Mouse (Mus musculus) thymus, postnatal 14 days (tissue): Measurements from ENCODE around the gene Gm49395.

Source experiments
- DNase-seq: peaks from one replicate; pipeline ENCODE4 v3.0.0; 2021

The Gm49395 gene

DNA sequence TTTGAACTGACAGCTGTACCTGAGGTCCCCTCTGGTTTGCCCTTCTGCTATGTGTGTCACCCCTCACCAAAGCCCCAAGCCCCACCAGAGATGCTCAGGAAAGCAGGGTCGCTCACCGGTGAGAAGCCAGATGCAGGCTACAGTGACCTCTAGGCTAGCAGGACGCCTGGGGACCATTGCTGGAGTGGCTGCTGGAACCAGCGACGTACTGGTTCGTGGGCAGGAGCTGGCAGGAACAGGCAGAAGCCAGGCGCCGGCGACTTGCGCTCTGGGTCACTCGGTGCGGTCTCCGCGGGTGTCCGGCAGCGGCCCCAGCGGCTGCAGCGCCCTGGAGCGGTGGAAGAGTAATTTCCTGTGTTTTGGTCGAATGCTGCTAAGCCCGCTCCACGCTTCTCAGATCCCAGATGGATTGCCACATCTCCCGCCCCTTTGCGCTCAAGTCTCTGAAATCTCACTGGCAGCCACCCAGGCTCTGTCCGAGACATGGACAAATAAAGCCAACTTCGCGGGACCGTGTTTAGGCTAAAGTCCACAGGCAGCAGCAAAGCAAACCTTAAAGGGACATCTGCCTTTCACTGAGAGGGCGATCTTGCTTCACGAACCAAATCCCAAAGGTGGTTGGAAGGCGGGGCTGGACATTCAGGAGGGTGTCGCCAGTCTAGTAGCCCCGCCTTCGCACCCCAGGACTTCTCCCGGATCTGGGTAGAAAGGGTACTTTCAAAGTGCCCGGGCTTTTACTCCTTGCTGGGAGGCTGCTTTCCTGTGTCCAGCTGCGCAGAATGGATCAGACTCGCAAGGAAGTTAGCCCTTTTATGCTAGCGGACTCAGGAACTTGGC lies at the start of gene Gm49395, which contains the start of gene Itga1:
Gene Gm49395 (minus strand): TSS at position 567 of the 837 bp plus-strand sequence.
Gene Itga1 (minus strand): TSS at position 610 of the 837 bp plus-strand sequence.
- no peak for DNase-seq

DNA sequence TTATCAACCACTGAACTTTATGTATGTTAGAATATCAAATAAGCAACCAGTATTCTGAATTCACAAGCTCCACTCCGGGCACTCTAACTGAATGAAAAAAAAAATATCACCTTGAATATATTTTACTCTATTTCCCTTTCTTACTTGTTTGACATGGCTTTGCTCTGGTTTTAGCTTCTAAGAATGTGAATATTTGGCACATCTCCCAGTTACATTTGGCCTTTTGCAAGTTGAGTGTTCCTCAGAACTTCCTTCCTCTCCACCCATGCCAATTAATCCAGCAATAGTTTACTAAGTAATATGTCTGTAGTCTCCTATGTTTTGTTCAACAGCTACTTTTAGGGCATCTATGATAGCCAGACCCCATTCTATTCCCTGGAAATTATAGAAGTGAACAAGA lies 48.9 kb upstream of the Gm49395 start:
- DNase-seq = no peak

DNA sequence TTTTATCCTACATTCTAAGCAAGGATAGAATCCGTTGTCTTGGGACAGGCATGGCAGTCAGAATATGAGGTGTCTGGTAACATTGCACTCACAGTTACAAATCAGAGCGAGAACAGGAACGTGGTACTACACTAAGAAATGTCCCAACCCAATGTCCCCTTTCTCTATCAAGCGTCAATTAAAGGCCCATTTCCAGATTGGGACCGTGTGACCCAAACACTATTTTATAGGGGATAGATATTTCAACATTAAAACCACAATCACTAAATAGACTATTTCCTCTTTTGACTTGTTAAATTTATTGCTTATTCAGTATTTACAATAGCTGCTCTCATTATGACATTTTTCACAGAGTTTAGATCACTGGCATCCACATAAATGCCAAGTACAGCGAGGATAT lies 48.1 kb upstream of the Gm49395 start:
- no peak for DNase-seq

DNA sequence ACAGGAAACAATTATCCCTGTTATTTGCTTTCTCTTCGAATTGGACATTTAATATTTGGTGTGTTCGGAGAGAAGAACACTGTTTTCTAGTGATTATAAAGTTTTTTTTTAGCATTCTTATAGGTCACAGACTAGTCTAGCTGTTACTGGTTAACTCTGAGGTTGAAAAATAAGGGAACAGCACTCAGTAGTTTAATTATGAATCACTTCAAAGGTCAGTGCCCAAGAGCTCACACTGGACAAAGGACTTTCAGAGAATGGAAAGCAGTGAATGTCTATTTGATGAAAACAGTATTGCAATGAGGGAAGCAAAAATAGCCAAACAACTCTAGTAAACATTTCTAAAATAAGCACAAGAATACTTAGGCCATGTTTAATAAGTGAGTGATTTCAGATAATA lies 41.9 kb upstream of the Gm49395 start:
- no peak for DNase-seq

DNA sequence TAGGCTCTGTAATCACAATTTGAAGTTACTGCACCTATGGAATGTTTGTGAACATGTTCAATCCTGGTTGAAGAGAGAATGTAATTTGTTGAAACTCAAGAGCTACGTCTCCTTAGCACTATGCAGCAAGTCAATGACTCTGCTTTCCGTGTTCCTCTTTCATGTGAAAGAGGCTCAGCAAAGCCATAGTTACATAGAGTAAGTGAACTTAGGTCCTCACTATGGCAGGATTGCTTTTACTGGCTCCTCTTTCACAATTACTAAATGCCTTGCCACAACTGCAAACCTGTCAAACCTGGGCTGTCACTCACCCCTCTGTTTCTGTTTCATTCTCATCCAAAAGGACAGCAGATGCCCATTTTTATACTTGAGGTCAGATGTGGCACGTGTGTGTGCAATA lies 40.3 kb upstream of the Gm49395 start:
- DNase-seq = no peak

DNA sequence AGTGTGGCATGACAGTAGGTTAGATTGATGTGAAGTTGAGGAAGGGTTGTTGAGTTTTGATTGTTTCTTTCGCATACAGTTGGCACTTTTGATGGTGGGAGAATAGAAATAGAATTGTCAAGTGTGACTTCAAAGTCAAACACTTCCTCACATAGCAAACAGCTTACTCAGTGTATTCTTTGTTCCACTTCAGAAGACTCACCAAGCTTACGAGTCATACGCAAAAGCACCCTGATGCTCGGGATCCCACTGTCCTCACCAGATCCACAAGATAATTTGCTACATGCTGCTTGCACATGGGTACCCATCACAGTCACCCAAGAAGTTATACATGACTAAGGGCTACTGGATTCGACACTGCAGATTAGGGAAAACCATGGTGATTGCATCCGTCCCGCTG lies 36.8 kb upstream of the Gm49395 start:
- DNase-seq = no peak

DNA sequence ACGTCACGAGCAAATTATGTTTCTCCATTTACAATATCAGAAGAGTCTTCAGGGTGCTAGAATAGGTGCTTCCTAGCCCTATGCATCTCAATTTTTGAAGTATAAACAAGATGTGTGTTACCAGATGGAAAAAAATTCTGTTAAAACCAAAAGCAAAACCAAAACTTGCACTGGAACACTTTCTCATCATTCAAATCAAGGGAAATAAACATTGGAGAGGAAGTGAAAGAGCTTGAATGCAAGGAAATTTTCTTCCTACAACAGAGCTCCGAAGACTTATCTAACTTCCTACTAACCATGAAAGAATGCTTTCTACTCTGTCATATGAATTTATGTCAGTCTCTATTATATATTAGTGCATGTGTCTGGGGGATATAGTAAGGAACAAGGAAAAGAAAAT lies 35.0 kb upstream of the Gm49395 start:
- no peak for DNase-seq

DNA sequence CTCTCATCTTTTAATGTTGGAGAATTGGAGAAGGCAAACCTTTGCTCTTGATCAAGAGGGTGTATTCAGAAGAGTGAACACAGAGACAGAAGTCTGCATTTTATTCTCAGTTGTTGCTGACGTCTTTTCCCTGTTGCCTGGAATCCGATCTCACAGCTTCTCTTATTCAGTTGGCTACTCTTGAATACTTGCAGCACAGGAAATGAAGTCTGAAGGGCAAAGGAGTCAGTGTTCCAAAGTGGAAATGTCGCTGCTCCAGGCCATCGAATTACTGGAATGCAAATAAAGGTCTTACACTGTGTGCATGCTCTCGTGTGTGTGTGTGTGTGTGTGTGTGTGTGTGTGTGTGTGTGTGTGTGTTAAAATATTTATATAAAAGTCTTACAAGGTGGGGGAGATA lies 30.7 kb upstream of the Gm49395 start:
- no peak for DNase-seq

DNA sequence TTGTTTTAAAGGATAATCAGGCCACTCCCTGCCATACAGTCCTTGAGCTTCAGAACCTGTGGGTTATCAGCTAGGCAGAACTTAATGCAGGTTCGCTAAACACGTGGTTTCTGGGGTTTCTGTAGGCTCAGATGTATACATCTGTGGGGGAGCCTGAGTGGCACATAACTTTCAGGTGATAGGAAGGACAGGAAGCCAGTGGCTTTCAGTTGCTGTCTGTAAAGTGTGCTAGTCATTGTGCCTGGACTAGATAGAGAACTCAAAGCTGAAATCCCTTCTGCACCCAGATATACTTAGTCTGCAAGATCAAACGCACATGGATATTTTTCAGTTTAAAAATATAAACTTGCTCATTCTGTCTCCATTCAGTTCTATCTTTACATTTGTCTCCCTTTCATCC lies 29.7 kb upstream of the Gm49395 start:
- no peak for DNase-seq

DNA sequence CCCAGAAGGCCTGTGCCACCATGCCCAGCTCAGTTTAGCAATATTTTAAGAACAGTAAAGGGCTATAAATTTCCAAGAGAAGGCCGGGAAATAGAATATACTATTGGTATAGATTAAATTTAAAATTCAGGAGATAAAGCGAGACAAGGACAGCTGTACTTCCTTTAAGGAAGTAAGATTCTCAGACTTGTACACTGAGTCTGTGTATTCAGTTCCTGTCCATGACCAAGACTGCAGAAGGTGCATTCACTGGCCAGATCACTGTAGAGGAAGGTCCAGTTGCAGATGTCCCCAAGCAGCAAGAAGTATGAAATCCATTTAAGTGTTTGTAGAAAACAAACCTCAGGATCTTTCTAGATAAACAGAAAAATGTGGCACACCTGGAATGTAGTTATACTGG lies 28.3 kb upstream of the Gm49395 start:
- DNase-seq = no peak

DNA sequence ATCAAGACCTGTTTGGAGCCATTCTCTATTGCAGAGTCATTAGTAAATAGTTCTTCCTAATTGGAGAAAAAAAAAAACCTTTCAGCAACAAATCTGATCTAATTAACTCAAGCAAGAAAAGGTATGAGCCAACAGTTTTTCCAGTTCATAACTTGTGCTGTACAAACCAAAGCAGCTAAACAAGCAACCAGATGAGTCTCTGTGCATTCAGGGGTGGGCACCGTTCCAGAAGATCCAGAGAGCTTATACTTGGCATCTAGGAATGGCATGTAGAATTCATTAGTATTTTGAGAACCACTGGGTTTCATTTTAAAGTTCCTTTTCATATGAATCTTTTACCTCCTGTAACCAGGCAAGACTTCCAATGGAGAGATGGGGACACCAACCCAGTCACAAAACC lies 26.1 kb upstream of the Gm49395 start:
- DNase-seq = no peak

DNA sequence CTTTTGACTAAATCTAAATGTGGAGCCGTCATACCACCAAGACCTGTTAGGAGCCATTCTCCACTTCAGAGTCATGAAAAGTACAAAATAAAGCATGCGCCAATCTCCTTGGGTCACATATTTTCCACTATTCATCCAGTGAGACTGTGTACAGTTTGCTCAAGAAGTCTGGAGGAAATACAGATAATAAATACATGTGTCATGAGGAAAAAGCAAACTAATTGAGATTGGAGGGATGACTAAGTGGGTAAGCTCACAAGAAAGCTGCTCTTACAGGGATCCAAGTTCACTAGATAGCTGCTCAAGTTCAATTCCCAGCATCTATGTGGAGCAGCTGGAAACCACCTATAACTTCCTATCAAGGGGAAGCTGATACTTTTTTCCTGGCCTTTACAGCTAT lies 24.8 kb upstream of the Gm49395 start:
- no peak for DNase-seq

DNA sequence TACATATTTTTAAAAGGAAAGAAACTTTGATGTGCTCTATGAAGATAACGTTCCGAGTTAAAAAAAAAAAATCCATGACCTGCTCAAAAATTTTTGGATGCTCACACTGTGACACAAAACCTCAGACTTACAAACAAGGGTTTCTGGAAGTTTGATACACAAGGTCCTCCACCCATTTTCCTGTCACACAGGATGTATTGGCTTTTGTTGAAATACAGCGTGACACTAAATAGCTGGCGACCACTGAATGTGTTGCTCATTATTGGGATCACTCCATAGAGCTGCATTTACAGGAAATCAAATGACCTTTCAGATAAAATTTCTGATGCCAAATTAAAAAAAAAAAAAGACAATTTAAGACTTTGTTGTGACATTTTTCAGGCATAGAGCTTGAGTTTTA lies 23.4 kb upstream of the Gm49395 start:
- no peak for DNase-seq

DNA sequence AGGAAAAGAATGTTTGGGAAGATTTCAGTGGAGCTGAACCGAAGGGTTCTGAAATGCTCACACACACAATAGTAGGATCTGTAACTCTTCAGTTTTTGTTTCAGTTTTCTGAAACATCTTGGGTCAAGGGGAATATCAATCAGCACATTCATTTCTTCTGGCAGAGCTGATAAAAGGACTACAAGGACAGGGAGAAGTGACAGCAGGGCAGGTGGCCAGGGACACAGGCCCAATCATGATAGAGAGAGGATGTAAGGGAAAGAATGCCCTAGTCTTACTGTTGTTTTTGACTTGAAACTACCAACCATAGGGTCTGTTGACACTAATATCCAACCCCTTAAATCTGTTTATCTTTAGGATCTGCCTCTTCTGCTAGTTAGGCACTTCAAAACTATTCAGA lies 22.8 kb upstream of the Gm49395 start:
- no peak for DNase-seq

DNA sequence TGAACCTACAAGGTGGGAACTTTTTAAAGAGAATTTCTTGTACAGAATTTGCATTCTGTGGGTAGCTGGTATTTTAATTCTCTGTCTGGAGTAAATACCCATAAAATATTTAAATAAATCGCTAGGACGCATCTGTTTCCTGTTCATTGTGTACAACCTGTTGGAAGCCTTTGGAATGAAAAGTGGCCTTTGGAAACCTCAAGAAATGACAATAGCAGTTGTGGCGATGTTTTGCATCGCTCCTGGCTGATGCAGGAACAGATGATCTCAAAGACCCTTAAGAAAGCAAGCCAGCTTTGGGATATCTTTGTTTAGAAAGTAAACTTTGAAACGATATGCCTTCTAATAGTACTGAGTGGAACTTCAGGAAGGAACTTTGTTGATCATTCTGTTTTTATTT lies 17.0 kb upstream of the Gm49395 start:
- DNase-seq = no peak

DNA sequence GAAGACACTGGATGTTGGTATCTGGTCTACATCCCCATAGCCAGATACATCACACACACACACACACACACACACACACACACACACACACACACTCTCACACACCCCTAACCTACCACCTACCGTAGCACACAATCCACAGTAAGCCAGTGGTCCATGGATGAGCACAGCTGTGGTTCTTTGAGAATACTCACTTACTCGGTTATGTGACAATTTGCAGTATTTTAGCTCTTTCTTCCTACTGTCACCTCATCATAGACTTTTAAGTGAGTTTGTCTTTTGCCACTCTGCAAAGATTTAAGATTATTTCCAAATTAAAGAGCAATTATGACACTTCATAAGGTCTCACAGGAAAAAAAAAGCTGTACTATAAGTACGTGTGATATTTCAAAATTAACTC lies 16.5 kb upstream of the Gm49395 start:
- DNase-seq = no peak

DNA sequence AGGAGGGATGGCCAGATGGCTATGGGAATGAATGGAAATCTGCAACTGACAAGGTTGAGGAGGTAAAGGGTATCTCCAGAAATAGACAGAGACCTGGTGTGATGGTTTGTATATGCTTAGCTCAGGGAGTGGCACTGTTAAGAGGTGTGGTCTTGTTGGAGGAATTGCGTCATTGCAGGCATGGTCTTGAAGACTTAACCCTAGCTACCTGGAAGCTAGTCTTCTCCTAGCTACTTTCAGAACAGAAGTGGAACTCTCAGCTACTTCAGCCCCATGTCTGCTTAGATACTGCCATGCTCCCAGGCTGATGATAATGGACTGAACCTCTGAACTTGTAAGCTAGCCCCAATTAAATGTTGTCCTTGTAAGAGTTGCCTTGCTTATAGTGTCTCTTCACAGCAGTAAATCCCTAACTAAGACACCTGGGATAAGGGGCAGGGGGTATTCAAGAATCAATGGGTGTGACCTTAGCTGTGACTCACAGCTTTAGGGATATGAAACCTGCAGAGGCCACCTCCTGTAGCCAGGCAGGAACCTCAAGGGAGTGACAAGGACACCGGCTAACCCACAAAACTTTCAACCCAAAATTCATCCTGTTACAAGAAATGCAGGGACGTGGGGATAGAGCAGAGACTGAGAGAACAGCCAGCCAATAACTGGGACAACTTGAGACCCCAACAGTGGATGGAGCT lies 15.4 kb upstream of the Gm49395 start:
- DNase-seq = no peak

DNA sequence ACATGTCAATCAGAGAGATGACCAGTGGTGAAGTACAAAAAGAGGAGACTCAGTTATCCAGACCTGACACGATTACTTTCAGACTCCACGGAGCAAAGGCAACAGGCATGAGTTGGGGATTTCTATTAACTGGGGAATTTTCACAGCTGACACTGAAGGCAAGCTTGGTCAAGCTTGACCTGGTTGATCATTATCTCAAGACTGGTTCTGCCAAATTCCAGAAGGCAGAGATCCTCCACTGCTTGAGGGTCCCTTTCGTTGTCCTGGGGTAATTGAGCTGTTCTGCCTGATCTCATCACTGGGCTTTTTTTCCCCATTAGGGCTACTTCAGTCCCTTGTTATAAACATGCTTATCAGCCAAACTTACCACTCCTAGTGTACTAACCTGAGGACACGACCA lies 7.9 kb upstream of the Gm49395 start:
- no peak for DNase-seq

DNA sequence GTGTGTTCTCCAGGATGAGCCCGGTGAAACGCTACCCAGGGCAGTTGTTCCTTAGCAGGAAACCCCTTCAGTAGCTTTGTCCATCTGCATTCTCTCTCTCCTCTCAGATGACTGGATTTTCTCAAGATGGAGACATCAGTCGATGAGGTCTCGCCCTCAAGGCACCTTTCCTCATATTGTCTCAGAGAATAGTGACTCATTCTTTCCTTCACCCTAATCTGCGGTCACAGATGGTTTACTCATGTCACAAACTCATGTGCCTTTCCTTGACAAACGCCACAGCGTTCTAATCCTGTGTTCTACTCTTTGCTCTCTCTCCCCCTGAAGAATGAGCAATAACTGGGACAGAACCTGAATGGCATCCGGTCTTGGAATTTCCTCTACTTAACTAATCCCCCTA lies 5.7 kb upstream of the Gm49395 start:
- DNase-seq = no peak

DNA sequence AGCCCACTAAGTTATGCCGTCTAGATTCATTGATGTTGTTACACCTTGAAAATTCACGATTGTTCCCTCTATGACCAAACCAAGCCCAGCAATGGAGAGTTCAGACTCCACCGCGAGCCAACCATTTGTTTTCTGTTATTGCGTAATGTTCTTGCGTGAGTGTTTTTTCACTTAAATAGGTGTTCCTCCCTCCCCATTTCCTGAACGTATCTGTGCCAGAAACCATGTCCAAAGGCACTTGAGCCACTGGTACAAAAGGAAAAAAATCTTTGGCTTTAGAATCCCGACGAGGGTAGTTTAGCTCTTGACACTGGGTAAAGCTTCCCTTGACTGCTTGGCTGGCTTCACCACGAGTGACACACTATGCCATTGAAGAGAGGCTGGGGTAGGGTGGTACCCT lies 4.5 kb upstream of the Gm49395 start:
- no peak for DNase-seq

DNA sequence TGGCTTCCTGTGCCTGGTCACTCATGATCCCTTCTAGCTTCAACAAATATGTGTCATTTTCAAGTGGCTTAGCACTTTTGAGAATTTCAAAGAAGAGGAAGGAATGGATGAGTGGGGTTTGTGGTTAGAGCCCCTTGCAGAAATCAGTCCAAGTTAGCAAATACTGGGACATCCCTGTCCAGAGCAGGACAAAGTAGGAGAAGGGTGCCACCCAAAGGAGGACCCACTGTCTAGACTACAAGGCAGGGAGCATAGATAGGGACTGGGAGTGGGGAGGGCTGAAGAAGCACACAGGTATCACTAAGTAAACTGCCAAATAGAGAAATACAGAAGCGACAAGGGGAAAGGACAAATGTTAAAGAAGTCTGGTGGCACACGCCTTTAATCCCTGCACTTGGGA lies 1.0 kb upstream of the Gm49395 start:
- no peak for DNase-seq

DNA sequence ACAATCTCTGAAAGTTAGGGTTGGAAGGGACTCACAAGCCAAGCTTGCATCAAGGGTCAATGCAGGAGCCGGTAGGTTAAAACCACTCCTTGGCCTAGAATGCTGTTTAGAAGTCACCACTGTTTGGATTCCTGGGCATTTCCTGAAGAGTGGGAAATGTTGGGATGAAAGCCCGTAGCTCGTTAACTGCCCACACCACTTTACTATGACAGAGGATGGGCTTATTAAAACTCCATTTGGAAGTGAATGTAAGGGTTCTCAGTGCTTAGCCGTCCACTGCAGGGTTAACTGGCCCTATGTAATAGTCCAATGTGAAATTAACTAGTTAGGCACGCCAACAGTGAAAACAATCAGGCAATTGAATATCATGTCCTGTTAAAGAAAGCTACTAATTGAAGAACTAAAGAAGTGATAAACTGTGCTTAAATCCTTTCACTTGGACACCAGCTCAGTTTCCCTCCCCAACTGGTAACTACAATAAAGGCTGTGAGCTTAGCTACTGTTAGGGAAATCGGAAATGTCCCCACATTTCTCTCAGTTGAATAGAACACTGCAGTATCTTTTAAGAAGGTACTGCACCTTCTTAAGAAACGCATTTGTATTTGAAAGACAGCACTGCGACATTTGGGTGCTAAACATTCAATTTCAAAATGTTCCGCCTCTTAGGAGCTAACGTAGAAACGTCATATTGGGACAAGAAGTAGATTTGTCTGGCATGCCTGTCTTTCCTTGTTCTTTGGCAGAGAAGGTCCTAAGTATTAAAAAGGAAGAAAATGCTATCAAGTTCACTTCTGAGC lies 1.1 kb downstream of the Gm49395 start:
- DNase-seq = no peak

DNA sequence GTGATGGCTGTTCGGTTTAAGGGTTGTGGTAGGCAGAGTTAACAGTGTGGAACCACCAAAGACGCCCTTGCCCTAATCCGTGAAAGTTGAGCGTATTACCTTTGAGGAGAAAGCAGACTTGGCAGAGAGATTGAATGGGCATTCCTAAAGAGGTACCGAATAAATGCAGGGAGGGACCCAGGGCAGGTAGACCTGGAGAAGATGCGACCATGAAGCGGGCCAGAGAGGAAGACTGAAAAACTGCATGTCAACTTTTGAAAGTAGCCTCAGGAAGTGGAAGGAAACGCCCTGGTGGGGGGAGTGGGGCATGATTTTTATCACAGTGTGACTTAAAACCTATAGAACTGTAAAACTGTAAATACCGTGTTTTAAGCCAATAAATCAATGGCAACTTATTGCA lies 2.3 kb downstream of the Gm49395 start:
- DNase-seq = no peak

DNA sequence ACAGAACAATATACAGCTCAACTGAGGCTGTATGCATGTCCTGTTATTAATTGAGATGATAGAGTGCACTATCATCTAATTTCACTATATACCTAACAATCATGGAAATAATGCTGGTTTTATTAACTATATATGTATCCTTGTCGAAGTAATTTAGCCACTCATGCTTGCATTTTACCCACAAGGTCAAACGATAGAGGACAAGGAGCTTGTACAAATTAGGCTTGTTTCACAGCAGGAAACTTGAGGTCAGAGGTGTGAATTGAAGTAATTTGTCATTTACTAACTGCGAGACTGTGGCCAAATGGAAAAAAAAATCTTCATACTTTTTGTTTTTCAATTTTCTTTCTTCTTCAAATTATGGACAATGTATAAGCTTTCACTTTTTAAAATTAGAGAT lies 3.5 kb downstream of the Gm49395 start:
- no peak for DNase-seq
